Mouse (Mus musculus) myocyte (in vitro differentiated cells): ENCODE measurements around the gene C1ql1.
A peak's percentile ranks its signal among the peaks of the same experiment; 100 is the strongest.

ENCODE experiments used
- MAX ChIP-seq: IDR thresholded peaks from one replicate; pipeline ENCODE4 v1.6.1; 2011; ENCODE audit warnings: low read depth, mild to moderate bottlenecking, control low read depth
- MYOD1 ChIP-seq, 3 experiments: IDR thresholded peaks; one replicate each; pipeline ENCODE4 v1.6.1; 2011; ENCODE audit warnings: control low read depth in 2 of 3, low read depth in 2 of 3, mild to moderate bottlenecking in 2 of 3, moderate library complexity in 1 of 3; ENCODE audit not compliant: insufficient read length in 2 of 3, control insufficient read depth in 1 of 3
- MYOG ChIP-seq, 3 experiments: IDR thresholded peaks; one replicate each; pipeline ENCODE4 v1.6.1; 2011; ENCODE audit warnings: control low read depth in 2 of 3, low read depth in 2 of 3, mild to moderate bottlenecking in 2 of 3; ENCODE audit not compliant: insufficient read length in 2 of 3, control insufficient read depth in 1 of 3, insufficient read depth in 1 of 3
- POLR2A ChIP-seq: IDR thresholded peaks from one replicate; pipeline ENCODE4 v1.6.1; 2011; ENCODE audit warnings: low read depth, mild to moderate bottlenecking, control low read depth, moderate library complexity; ENCODE audit not compliant: insufficient read length
- POLR2AphosphoS2 ChIP-seq: IDR thresholded peaks from one replicate; pipeline ENCODE4 v1.6.1; 2011; ENCODE audit warnings: low read depth, control low read depth; ENCODE audit not compliant: insufficient read length
- SRF ChIP-seq: IDR thresholded peaks from one replicate; pipeline ENCODE4 v1.6.1; 2011; ENCODE audit warnings: low read depth; ENCODE audit not compliant: control insufficient read depth, insufficient read length
- USF1 ChIP-seq: IDR thresholded peaks from one replicate; pipeline ENCODE4 v1.6.1; 2011; ENCODE audit warnings: low read depth, mild to moderate bottlenecking, control low read depth, moderate library complexity

- TF ChIP-seq MAX (no peak), POLR2A (peak; percentile 8), POLR2AphosphoS2 (no peak), SRF (no peak), MYOG (IDR thresholded peaks at IDR 0.05; ENCODE audit: control insufficient read depth in 1 of 3, insufficient read depth in 1 of 3, insufficient read length in 2 of 3, low read depth in 2 of 3) (no peak), MYOD1 (IDR thresholded peaks at IDR 0.05; ENCODE audit: control insufficient read depth in 1 of 3, insufficient read length in 2 of 3, low read depth in 2 of 3) (no peak), USF1 (no peak)
These were observed 1.8 kb upstream of the C1ql1 start for GRCm38 (mm10) chr11:102948043-102948961.
